Mouse (Mus musculus) liver, adult 2 months (tissue): ENCODE results near the gene Acvr2b.

Source experiments
- CTCF ChIP-seq: fragments of 200-500 bp; IDR thresholded peaks from 2 replicates; pipeline ENCODE4 v1.5.1; 2011; ENCODE audit warnings: low read depth, low read length, control low read depth
- POLR2A ChIP-seq: fragments of 200-500 bp; IDR thresholded peaks from 2 replicates; pipeline ENCODE4 v1.6.1; 2011; ENCODE audit warnings: low read length, control low read depth; ENCODE audit not compliant: insufficient read depth; ENCODE audit errors: extremely low read depth

DNA sequence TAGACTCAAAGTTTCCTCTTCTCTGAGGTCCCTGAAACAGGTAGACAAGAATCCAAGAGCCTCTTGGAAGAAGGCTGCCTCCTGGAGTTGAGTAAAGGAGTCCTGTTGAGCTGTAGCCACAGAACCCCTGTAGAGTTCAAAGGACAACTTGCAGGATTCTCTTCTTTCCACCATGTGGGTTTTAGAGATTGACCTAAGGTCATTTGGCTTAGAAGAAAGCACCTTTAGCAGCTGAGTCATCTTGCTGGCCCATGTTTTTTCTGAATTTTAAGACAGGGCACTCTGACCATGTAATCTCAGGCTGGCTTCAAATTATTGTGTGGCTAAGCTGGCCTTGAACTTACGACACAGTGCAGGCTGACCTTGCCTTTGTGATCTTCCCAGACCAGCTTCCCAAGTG, 71.1 kb downstream of the Acvr2b start:
- TF ChIP-seq CTCF, result no peak
- no peak for TF ChIP-seq POLR2A
